Mouse (Mus musculus) heart, postnatal 0 days (tissue): Measurements from ENCODE around the gene Heatr5a.

Experiments used
- CTCF ChIP-seq: IDR thresholded peaks from 2 replicates; pipeline ENCODE4 v1.5.1; 2016; ENCODE audit warnings: antibody characterized with exemption, control low read depth, low read depth
- EP300 ChIP-seq: IDR thresholded peaks from 2 replicates; pipeline ENCODE4 v1.6.1; 2016; ENCODE audit warnings: antibody characterized with exemption, low read depth

DNA sequence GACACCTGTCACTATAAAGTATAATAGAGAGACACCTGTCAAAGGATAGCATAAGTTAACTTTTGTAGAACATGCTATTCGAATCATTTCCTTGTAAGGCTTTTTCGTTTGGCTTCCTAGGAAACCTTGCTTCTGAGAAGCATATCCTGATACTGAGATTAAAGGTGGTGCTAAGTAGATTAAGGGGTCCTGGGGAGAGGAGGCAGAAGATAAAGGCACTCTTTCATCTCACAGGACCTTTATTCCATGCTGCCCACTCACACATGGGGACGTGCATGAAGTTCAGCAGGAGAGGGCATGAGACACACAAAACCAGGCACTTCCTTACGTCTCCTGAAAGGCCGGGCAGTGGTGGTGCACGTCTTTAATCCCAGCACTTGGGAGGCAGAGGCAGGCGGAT lies 115.7 kb downstream of the Heatr5a start:
- TF ChIP-seq EP300 = no peak
- no peak for TF ChIP-seq CTCF
